ENCODE assay signal across 26 mouse cellular contexts in genomic region chr19:57489527-57489926, GRCm38 (mm10). TPM values are rescaled to one million over a fixed set of nuclear protein-coding genes. Genes with fewer than 3 reads are reported as not detected.
DNase-seq lines count a peak whose midpoint lies in the region; ATAC-seq and TF ChIP-seq lines count a peak whose summit lies in the region.
"Had no signal": no experiment of that assay in that cellular context is flagged by ENCODE, and none has a peak within 500 bp of the region (broad histone marks: within the 10 kb centered on the region; RNA-seq: fewer than 3 reads in every experiment).

No protein-coding gene starts in this region.

- H3K9me3 ChIP-seq in liver, embryonic 11.5 days (ENCODE audit: control insufficient read depth, low read length), result no peaks in the 10 kb centered on the region
- no peaks in the 10 kb centered on the region for H3K9me3 ChIP-seq in midbrain, embryonic 11.5 days (ENCODE audit: control insufficient read depth, low read length)
- no peaks in the 10 kb centered on the region for H3K9me3 ChIP-seq in midbrain, embryonic 14.5 days (ENCODE audit: control insufficient read depth, low read length)
- H3K9me3 ChIP-seq: forebrain, embryonic 10.5 days; forebrain, embryonic 13.5 days; G1E; heart, embryonic 10.5 days; heart, embryonic 13.5 days had no signal

- H3K4me1 ChIP-seq in kidney, adult 2 months (ENCODE audit: control insufficient read depth, insufficient read depth, low read length), result no peaks in the 10 kb centered on the region
- H3K4me1 ChIP-seq in liver, adult 2 months (ENCODE audit: control insufficient read depth, insufficient read depth, low read length), result peaks cover 3% of the 10 kb centered on the region; the same call in 1 of the 2 replicates
- no peaks in the 10 kb centered on the region for H3K4me1 ChIP-seq in liver, embryonic 11.5 days (replicated peaks; ENCODE audit: control insufficient read depth, insufficient read depth, low read length)
- peaks cover 3% of the 10 kb centered on the region for H3K4me1 ChIP-seq in midbrain, embryonic 11.5 days (ENCODE audit: control insufficient read depth, insufficient read depth, low read length)
- H3K4me1 ChIP-seq in midbrain, embryonic 14.5 days (ENCODE audit: control insufficient read depth, insufficient read depth, low read length), result 0 out of 2 replicates have a peak, but pooled peaks cover 3% of the 10 kb centered on the region
- H3K4me1 ChIP-seq: forebrain, embryonic 10.5 days; heart, embryonic 10.5 days had no signal

- no peak for TF ChIP-seq CTCF in kidney, adult 2 months (conservative IDR thresholded peaks at IDR 0.05; ENCODE audit: insufficient read depth, insufficient read length, low read depth, low read length)
- no peak for TF ChIP-seq CTCF in liver, adult 2 months (IDR thresholded peaks at IDR 0.05; ENCODE audit: low read depth, low read length)

- ATAC-seq in liver, embryonic 11.5 days (replicated peaks; ENCODE audit: low FRiP score), result no peak
- ATAC-seq in midbrain, embryonic 11.5 days (ENCODE audit: low FRiP score), result no peak
- ATAC-seq in midbrain, embryonic 14.5 days (ENCODE audit: low FRiP score, low TSS enrichment), result no peak
- ATAC-seq: forebrain, embryonic 13.5 days; forebrain, embryonic 16.5 days; Patski had no signal

- no peaks in the 10 kb centered on the region for H3K79me2 ChIP-seq in liver, adult 2 months (ENCODE audit: control insufficient read depth, insufficient read depth, low read length)

- no peak overlapping the region for H3K4me2 ChIP-seq in liver, embryonic 11.5 days
- no peak overlapping the region for H3K4me2 ChIP-seq in midbrain, embryonic 11.5 days
- H3K4me2 ChIP-seq in midbrain, embryonic 14.5 days (ENCODE audit: low read length), result no peak overlapping the region
- H3K4me2 ChIP-seq: forebrain, embryonic 13.5 days; heart, embryonic 13.5 days; hindbrain, embryonic 14.5 days had no signal

- TF ChIP-seq POLR2A in kidney, adult 2 months (IDR thresholded peaks at IDR 0.05; ENCODE audit: low read depth, low read length), result no peak
- no peak for TF ChIP-seq POLR2A in liver, adult 2 months (IDR thresholded peaks at IDR 0.05; ENCODE audit: extremely low read depth, insufficient read depth, low read length)

- peaks cover 2% of the 10 kb centered on the region; the same call in 1 of the 2 replicates for H3K36me3 ChIP-seq in kidney, adult 2 months (ENCODE audit: control insufficient read depth, insufficient read depth, low read length)
- no peaks in the 10 kb centered on the region for H3K36me3 ChIP-seq in liver, adult 2 months (ENCODE audit: control insufficient read depth, insufficient read depth, low read length)
- peaks cover 10% of the 10 kb centered on the region for H3K36me3 ChIP-seq in liver, embryonic 11.5 days (ENCODE audit: control insufficient read depth, insufficient read depth, low read length)
- no peaks in the 10 kb centered on the region for H3K36me3 ChIP-seq in midbrain, embryonic 11.5 days (ENCODE audit: control insufficient read depth, insufficient read depth, low read length)
- no peaks in the 10 kb centered on the region for H3K36me3 ChIP-seq in midbrain, embryonic 14.5 days (ENCODE audit: control insufficient read depth, insufficient read depth, low read length)

- H3K27me3 ChIP-seq in kidney, adult 2 months (replicated peaks; ENCODE audit: control insufficient read depth, insufficient read depth, low read length), result no peaks in the 10 kb centered on the region
- no peaks in the 10 kb centered on the region for H3K27me3 ChIP-seq in liver, adult 2 months (ENCODE audit: control insufficient read depth, insufficient read depth, low read length)
- H3K27me3 ChIP-seq in liver, embryonic 11.5 days (replicated peaks; ENCODE audit: control insufficient read depth, insufficient read depth, low read length), result no peaks in the 10 kb centered on the region
- no peaks in the 10 kb centered on the region for H3K27me3 ChIP-seq in midbrain, embryonic 11.5 days (ENCODE audit: control insufficient read depth, insufficient read depth, low read length)
- H3K27me3 ChIP-seq in midbrain, embryonic 14.5 days (ENCODE audit: control insufficient read depth, insufficient read depth, low read length), result no peaks in the 10 kb centered on the region
- H3K27me3 ChIP-seq: CH12.LX; forebrain, embryonic 13.5 days; heart, embryonic 13.5 days; Patski had no signal

- 60% methylated on average over 7 of the region's 7 CpGs for WGBS in kidney, adult 2 months
- 26% methylated on average over 7 of the region's 7 CpGs for WGBS in liver, adult 2 months
- 77% methylated on average over 7 of the region's 7 CpGs for WGBS in liver, embryonic 11.5 days
- 87% methylated on average over 7 of the region's 7 CpGs for WGBS in midbrain, embryonic 11.5 days
- WGBS in midbrain, embryonic 14.5 days, result 88% methylated on average over 7 of the region's 7 CpGs

- DNase-seq in kidney, adult 2 months, result peak; percentile 50
- DNase-seq in kidney, adult 18-20 months, result no peak
- DNase-seq in liver, adult 2 months (ENCODE audit: extremely low read depth, low read depth, low spot score), result peak; percentile 93
- no peak for DNase-seq in liver, embryonic 11.5 days (ENCODE audit: low spot score)
- DNase-seq in midbrain, embryonic 11.5 days (ENCODE audit: low spot score, missing footprints), result peak; percentile 31
- no peak for DNase-seq in midbrain, embryonic 14.5 days
- DNase-seq: adrenal gland, postnatal 10 days; adrenal gland, postnatal 36 days; B cell, adult 2 months; cerebellum, adult 18-20 months; cerebellum, adult 9-10 months; cerebellum, postnatal 14 days; gastrocnemius, postnatal 10 days; gastrocnemius, postnatal 36 days; heart, adult 2 months; heart, postnatal 14 days; heart, postnatal 4 days had no signal

- no peak overlapping the region for H3K9ac ChIP-seq in liver, adult 2 months (ENCODE audit: low read depth, low read length)
- H3K9ac ChIP-seq in liver, embryonic 11.5 days (ENCODE audit: low read depth, low read length), result no peak overlapping the region
- H3K9ac ChIP-seq in midbrain, embryonic 11.5 days (ENCODE audit: low read length), result no peak overlapping the region
- no peak overlapping the region for H3K9ac ChIP-seq in midbrain, embryonic 14.5 days (replicated peaks; ENCODE audit: low read length)
- H3K9ac ChIP-seq: forebrain, embryonic 13.5 days; heart, embryonic 13.5 days; hindbrain, embryonic 14.5 days had no signal

- H3K4me3 ChIP-seq in kidney, adult 2 months (ENCODE audit: insufficient read depth, low read depth, low read length), result no peak overlapping the region
- no peak overlapping the region for H3K4me3 ChIP-seq in liver, adult 2 months (ENCODE audit: insufficient read depth, low read depth, low read length)
- H3K4me3 ChIP-seq in liver, embryonic 11.5 days (ENCODE audit: low read depth, low read length), result no peak overlapping the region
- H3K4me3 ChIP-seq in midbrain, embryonic 11.5 days (ENCODE audit: low read depth, low read length), result no peak overlapping the region
- no peak overlapping the region for H3K4me3 ChIP-seq in midbrain, embryonic 14.5 days (replicated peaks; ENCODE audit: low read depth, low read length)
- H3K4me3 ChIP-seq: forebrain, embryonic 10.5 days; forebrain, embryonic 13.5 days; heart, adult 2 months; heart, embryonic 10.5 days; heart, embryonic 13.5 days had no signal

- H3K27ac ChIP-seq in kidney, adult 2 months (ENCODE audit: insufficient read depth, low read depth, low read length), result no peak overlapping the region
- no peak overlapping the region for H3K27ac ChIP-seq in liver, adult 2 months (replicated peaks; ENCODE audit: insufficient read depth, low read depth, low read length)
- H3K27ac ChIP-seq in liver, embryonic 11.5 days (ENCODE audit: low read depth, low read length), result no peak overlapping the region
- no peak overlapping the region for H3K27ac ChIP-seq in midbrain, embryonic 11.5 days (ENCODE audit: low read depth, low read length)
- no peak overlapping the region for H3K27ac ChIP-seq in midbrain, embryonic 14.5 days (replicated peaks; ENCODE audit: low read depth, low read length)
- H3K27ac ChIP-seq: forebrain, embryonic 10.5 days; forebrain, embryonic 13.5 days; heart, adult 2 months; heart, embryonic 10.5 days; heart, embryonic 13.5 days; hindbrain, embryonic 14.5 days had no signal

RNA-seq across cellular contexts. Expression of gene Trub1, which starts 36.8 kb away (rescaled TPM):
- polyA plus RNA-seq in kidney, adult 2 months (2012; rRNA removed), result 5.7 and 6.7 TPM in 2 replicates
- total RNA-seq in liver, adult 2 months (2014; rRNA removed), result 8.6 and 12.7 TPM in 2 replicates
- polyA plus RNA-seq in liver, adult 2 months (2012; rRNA removed), result 4.6 and 5.7 TPM in 2 replicates
- 27.5 and 28.9 TPM in 2 replicates for polyA plus RNA-seq in liver, embryonic 11.5 days (2014; fragmentation: Nextera tagmentation; extraction: Ambion mirVana)
- 16.0 and 16.4 TPM in 2 replicates for polyA plus RNA-seq in midbrain, embryonic 11.5 days (2014; fragmentation: Nextera tagmentation; extraction: Ambion mirVana)
- 13.1 and 15.6 TPM in 2 replicates for polyA plus RNA-seq in midbrain, embryonic 14.5 days (2014; fragmentation: Nextera tagmentation; extraction: Ambion mirVana)

Comparison
In these comparisons a context has a peak if more than half of its experiments do, and no peak if none do; other contexts are left out.
1. DNase-seq: peak in kidney, adult 2 months (single experiment), liver, adult 2 months (single experiment) and midbrain, embryonic 11.5 days (single experiment); none in kidney, adult 18-20 months (single experiment), liver, embryonic 11.5 days (single experiment) and midbrain, embryonic 14.5 days (single experiment).